Mouse (Mus musculus) ES-Bruce4 (cell line): ENCODE measurements around the gene Thsd7b.

Experiments used
- CTCF ChIP-seq: IDR thresholded peaks from one replicate; pipeline ENCODE4 v1.8.1; 2011; ENCODE audit warnings: low read depth, low read length
- EP300 ChIP-seq: IDR thresholded peaks from 2 replicates; pipeline ENCODE4 v1.6.1; 2011; ENCODE audit warnings: low read depth, low read length; ENCODE audit not compliant: insufficient read depth
- POLR2A ChIP-seq: IDR thresholded peaks from one replicate; pipeline ENCODE4 v1.8.1; 2011; ENCODE audit warnings: low read length; ENCODE audit not compliant: insufficient read depth

- TF ChIP-seq POLR2A = no peak
- no peak for TF ChIP-seq EP300
- TF ChIP-seq CTCF = no peak
Measured at GRCm38 (mm10) chr1:129324388-129324787, 51.3 kb downstream of the Thsd7b start.
